ENCODE assay signal across 15 mouse cellular contexts in genomic region chr1:20917496-20918050, GRCm38 (mm10).
"Had no signal": no experiment of that assay in that cellular context is flagged by ENCODE, and none has a peak within 500 bp of the region (broad histone marks: within the 10 kb centered on the region; RNA-seq: fewer than 3 reads in every experiment).

No protein-coding gene starts in this region.

- H3K27me3 ChIP-seq: kidney, embryonic 15.5 days; limb, embryonic 13.5 days; liver, embryonic 12.5 days; liver, embryonic 15.5 days; lung, embryonic 15.5 days; midbrain, embryonic 13.5 days had no signal

- H3K36me3 ChIP-seq: kidney, embryonic 15.5 days; limb, embryonic 10.5 days; limb, embryonic 13.5 days; liver, embryonic 12.5 days; liver, embryonic 15.5 days; lung, embryonic 15.5 days; midbrain, embryonic 13.5 days had no signal

- H3K27ac ChIP-seq: kidney, embryonic 15.5 days; limb, embryonic 10.5 days; limb, embryonic 13.5 days; liver, embryonic 12.5 days; liver, embryonic 15.5 days; lung, embryonic 15.5 days; macrophage; midbrain, embryonic 13.5 days had no signal

- H3K4me1 ChIP-seq: limb, embryonic 10.5 days; liver, embryonic 15.5 days had no signal

- H3K4me3 ChIP-seq: kidney, embryonic 15.5 days; limb, embryonic 10.5 days; limb, embryonic 13.5 days; liver, embryonic 12.5 days; liver, embryonic 15.5 days; lung, embryonic 15.5 days; midbrain, embryonic 13.5 days had no signal

- DNase-seq: kidney, adult 8-10 months; kidney, postnatal 10 days; kidney, postnatal 36 days; layer of hippocampus, adult 9-11 months; liver; lung, adult 18-20 months; thymus, postnatal 25 days had no signal
